In genomic region chr17:74866565-74867507, GRCm38 (mm10) we compare ENCODE assay signal across 8 mouse cellular contexts.
DNase-seq lines count a peak whose midpoint lies in the region; ATAC-seq lines count a peak whose summit lies in the region.

No protein-coding gene starts in this region.

- no peak for ATAC-seq in cerebellum, adult (ENCODE audit: insufficient number of reproducible peaks, low FRiP score, low TSS enrichment)
- no peak; the same call in 1 of the 2 replicates for ATAC-seq in embryonic facial prominence, embryonic 12.5 days (ENCODE audit: insufficient number of reproducible peaks, insufficient read depth, low FRiP score, low TSS enrichment)
- ATAC-seq in midbrain, embryonic 16.5 days, result 0 out of 2 replicates have a peak, but pooled peaks have one; percentile 41

- no peak overlapping the region for H3K4me2 ChIP-seq in embryonic facial prominence, embryonic 12.5 days (replicated peaks)
- no peak overlapping the region for H3K4me2 ChIP-seq in midbrain, embryonic 16.5 days (ENCODE audit: low read length)

- no peaks in the 10 kb centered on the region for H3K36me3 ChIP-seq in embryonic facial prominence, embryonic 12.5 days
- H3K36me3 ChIP-seq in midbrain, embryonic 16.5 days (ENCODE audit: control insufficient read depth, insufficient read depth, low read length), result no peaks in the 10 kb centered on the region

- intact Hi-C loops in heart, postnatal 25 days (cut with DNase I), result no loop called here

- H3K27ac ChIP-seq in embryonic facial prominence, embryonic 12.5 days, result peak overlapping the region; percentile 77
- no peak overlapping the region for H3K27ac ChIP-seq in midbrain, embryonic 16.5 days (ENCODE audit: low read length)

- H3K9ac ChIP-seq in embryonic facial prominence, embryonic 12.5 days, result no peak overlapping the region
- H3K9ac ChIP-seq in midbrain, embryonic 16.5 days (ENCODE audit: low read depth, low read length), result no peak overlapping the region

- no peaks in the 10 kb centered on the region for H3K27me3 ChIP-seq in embryonic facial prominence, embryonic 12.5 days
- H3K27me3 ChIP-seq in midbrain, embryonic 16.5 days (ENCODE audit: control insufficient read depth, insufficient read depth, low read depth, low read length), result no peaks in the 10 kb centered on the region

- no peak overlapping the region for H3K4me3 ChIP-seq in embryonic facial prominence, embryonic 12.5 days
- no peak overlapping the region for H3K4me3 ChIP-seq in midbrain, embryonic 16.5 days (ENCODE audit: low read depth, low read length)

- no peaks in the 10 kb centered on the region for H3K9me3 ChIP-seq in embryonic facial prominence, embryonic 12.5 days
- no peaks in the 10 kb centered on the region for H3K9me3 ChIP-seq in midbrain, embryonic 16.5 days (replicated peaks; ENCODE audit: control insufficient read depth, low read length, poor library complexity, severe bottlenecking)

- 42% methylated on average over 11 of the region's 11 CpGs for WGBS in embryonic facial prominence, embryonic 12.5 days
- 35% methylated on average over 11 of the region's 11 CpGs for WGBS in midbrain, embryonic 16.5 days

- peaks cover 56% of the 10 kb centered on the region for H3K4me1 ChIP-seq in embryonic facial prominence, embryonic 12.5 days
- H3K4me1 ChIP-seq in midbrain, embryonic 16.5 days (ENCODE audit: control insufficient read depth, insufficient read depth, low read length), result peaks cover 9% of the 10 kb centered on the region; the same call in 1 of the 2 replicates

- peak; percentile 53 to 68 for DNase-seq in cerebellum, postnatal 10 days
- DNase-seq in heart, postnatal 25 days (ENCODE audit: low spot score), result peak; percentile 71
- DNase-seq in kidney, postnatal 4 days, result peak; percentile 86 to 91
- no peak for DNase-seq in layer of hippocampus, adult 8-10 months (ENCODE audit: low spot score in 2 of 2)
- no peak for DNase-seq in layer of hippocampus, postnatal 10 days (ENCODE audit: low spot score in 2 of 2)

Comparison
In these comparisons a context has a peak if more than half of its experiments do, and no peak if none do; other contexts are left out.
1. DNase-seq: peak in cerebellum, postnatal 10 days (2 of 2), heart, postnatal 25 days (single experiment) and kidney, postnatal 4 days (2 of 2); none in layer of hippocampus, adult 8-10 months (0 of 2) and layer of hippocampus, postnatal 10 days (0 of 2).